8 mouse cellular contexts compared by ENCODE assay signal in the genomic region with DNA sequence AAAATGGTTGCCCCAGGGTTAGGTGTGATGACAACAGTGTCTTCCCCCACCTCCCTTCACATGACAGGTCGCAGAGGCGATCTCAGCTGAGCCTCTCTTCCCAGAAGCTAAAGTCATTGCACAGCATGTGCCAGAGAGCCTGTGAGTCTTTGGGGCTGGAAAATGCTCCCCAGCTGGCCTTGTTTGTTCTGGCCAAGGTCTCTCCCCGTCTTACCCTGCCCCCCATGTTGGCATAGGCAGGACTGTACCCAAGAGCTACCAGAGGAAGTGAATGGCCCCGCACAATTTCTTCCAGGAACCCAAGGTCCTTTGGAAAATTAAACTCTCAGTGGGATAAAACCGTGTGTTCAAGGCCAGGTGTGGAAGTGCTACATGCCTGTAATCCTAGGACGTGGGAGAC.
"Had no signal": no experiment of that assay in that cellular context is flagged by ENCODE, and none has a peak within 500 bp of the region (broad histone marks: within the 10 kb centered on the region; RNA-seq: fewer than 3 reads in every experiment).

No protein-coding gene starts in this region.

- DNase-seq: kidney, adult 18-20 months; kidney, postnatal 10 days; kidney, postnatal 4 days; liver, postnatal 0 days; lung, postnatal 14 days; midbrain, embryonic 14.5 days; right cerebral cortex, adult 18-20 months; right cerebral cortex, postnatal 25 days had no signal
